Mouse (Mus musculus): Measurements from ENCODE around the gene Ccdc28b. TPM values are rescaled to one million over a fixed set of nuclear protein-coding genes. Genes with fewer than 3 reads are reported as not detected.

Gene Ccdc28b
- 40.3 and 48.8 TPM in 2 replicates for polyA plus RNA-seq (2014; fragmentation: Nextera tagmentation; extraction: Ambion mirVana)

DNA sequence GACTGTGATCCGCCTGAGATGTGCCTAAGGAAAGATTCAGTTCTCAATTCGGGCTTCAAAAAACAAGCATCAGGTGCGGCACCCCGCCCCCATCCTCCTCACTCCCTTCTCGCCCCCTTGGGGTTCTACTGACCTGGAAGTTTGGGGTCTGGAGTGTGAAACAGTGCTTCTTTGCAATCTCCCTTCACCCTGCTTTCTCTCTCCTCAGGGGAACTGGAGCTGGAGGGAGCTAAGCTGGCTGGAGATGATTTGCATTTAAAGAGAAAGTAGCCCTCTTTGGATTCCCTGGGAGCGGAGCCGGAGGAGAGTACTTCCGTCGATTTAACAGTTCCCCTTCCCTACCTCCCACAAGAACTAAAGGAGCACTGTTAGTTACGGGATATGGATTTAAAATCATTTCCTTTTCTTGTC, at the start of gene Ccdc28b:
Gene Ccdc28b (minus strand): TSS at position 267 of the 411 bp plus-strand sequence.
- Histone ChIP-seq H3K9me3 (ENCODE audit: control insufficient read depth, low read length) (no peaks in the 10 kb centered on the region), H3K4me3 (ENCODE audit: low read depth, low read length) (peak within 1 kb of the TSS; percentile 57), H3K4me1 (ENCODE audit: control insufficient read depth, insufficient read depth, low read length) (peaks cover 25% of the 10 kb centered on the region), H3K4me2 (ENCODE audit: low read depth, severe bottlenecking) (peak within 1 kb of the TSS; percentile 84), H3K9ac (ENCODE audit: low read length) (peak within 1 kb of the TSS; percentile 73), H3K36me3 (ENCODE audit: control insufficient read depth, insufficient read depth, low read length) (peaks cover 18% of the 10 kb centered on the region), H3K27me3 (ENCODE audit: control insufficient read depth, insufficient read depth, low read length) (no peaks in the 10 kb centered on the region), H3K27ac (replicated peaks; ENCODE audit: low read depth, low read length) (peak within 1 kb of the TSS; percentile 74)
- DNase-seq (ENCODE audit: low spot score) = peak; percentile 50
- ATAC-seq (ENCODE audit: insufficient number of reproducible peaks, low FRiP score, low TSS enrichment, low read depth) = no peak
- under 1% methylated on average over 10 of the region's 10 CpGs for WGBS

DNA sequence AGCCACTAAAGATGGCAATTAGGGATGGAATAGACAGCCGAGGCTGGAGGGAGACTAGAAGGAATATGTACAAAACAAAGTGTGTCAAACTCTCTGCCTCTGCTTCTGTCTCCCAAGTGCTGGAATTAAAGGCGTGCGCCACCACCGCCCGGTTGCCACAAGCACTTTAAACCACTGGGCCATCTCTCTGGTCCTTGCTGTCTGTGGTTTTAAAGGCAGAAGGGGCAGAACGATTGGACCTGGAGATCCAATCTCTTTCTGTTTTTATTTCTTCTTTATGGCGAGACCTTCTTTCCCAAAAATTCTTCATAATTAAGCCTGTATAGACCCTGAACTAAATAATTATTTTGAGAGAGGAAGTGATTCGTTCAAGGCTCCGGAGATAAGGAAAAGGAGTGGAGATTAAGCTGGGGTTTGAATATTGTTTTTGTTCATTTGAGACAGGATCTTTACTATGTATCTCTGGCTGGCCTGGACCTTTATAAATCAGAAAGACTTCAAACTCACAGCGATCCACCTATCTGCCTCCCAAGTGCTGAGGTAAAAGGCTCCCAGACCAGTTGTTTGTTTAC, 49.2 kb upstream of the Ccdc28b start:
- Histone ChIP-seq H3K9ac (ENCODE audit: low read length) (peak overlapping the region; percentile 85; the same call in 1 of the 2 replicates), H3K27me3 (ENCODE audit: control insufficient read depth, insufficient read depth, low read length) (no peaks in the 10 kb centered on the region), H3K36me3 (ENCODE audit: control insufficient read depth, insufficient read depth, low read length) (no peaks in the 10 kb centered on the region; the same call in 1 of the 2 replicates), H3K27ac (replicated peaks; ENCODE audit: low read depth, low read length) (no peak overlapping the region), H3K4me1 (ENCODE audit: control insufficient read depth, insufficient read depth, low read length) (peaks cover 4% of the 10 kb centered on the region; the same call in 1 of the 2 replicates), H3K4me3 (ENCODE audit: low read depth, low read length) (peak overlapping the region; percentile 93), H3K9me3 (ENCODE audit: control insufficient read depth, low read length) (no peaks in the 10 kb centered on the region), H3K4me2 (ENCODE audit: low read depth, severe bottlenecking) (peak overlapping the region; percentile 64)
- DNase-seq (ENCODE audit: low spot score) = no peak
- 10% methylated on average over 10 of the region's 10 CpGs for WGBS
- ATAC-seq (ENCODE audit: insufficient number of reproducible peaks, low FRiP score, low TSS enrichment, low read depth) = no peak

DNA sequence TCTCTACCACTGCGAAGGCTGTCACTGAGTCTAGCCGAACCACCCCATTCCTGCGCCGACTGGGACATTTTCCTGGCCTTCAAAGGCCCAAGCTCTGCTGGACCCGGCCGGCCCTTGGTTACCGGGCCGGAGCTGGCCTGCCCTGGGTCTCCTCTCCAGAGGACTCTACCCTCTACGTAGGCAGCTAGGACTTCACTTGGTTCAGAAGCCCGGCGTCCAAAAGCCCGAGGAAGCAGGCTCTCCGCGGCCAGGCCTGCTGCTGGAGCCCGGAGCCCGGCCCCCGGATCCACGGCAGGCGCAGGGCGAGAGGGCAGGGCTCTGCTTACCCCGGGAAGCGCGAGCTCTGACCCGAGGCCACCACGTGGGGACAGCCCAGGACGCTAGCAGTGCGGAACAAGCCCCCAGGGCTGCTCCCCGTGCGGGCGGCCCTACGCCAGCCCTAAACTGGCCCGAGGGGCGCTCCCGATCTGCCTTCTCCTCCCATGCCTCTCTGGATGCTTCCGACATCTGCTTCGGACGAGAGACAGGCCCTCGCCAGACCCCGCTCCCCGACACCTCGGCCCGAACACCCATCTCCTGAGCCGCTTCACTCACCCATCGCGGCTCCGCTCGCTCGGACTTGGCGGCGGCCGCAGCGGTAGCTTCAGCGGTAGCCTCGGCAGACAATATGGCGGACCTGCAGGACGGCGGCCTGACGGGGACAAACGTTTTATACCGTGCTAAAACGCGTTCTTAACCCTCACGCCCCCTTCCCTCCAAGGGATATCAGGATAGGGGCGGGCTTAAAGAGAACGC, 48.5 kb upstream of the Ccdc28b start, which contains the start of gene Kpna6:
Gene Kpna6 (minus strand): TSS at position 685 of the 795 bp plus-strand sequence.
- Histone ChIP-seq H3K4me3 (ENCODE audit: low read depth, low read length) (peak within 1 kb of the TSS; percentile 93), H3K27ac (replicated peaks; ENCODE audit: low read depth, low read length) (peak within 1 kb of the TSS; percentile 85), H3K27me3 (ENCODE audit: control insufficient read depth, insufficient read depth, low read length) (no peaks in the 10 kb centered on the region), H3K9me3 (ENCODE audit: control insufficient read depth, low read length) (no peaks in the 10 kb centered on the region), H3K9ac (ENCODE audit: low read length) (peak within 1 kb of the TSS; percentile 85), H3K4me1 (ENCODE audit: control insufficient read depth, insufficient read depth, low read length) (peaks cover 4% of the 10 kb centered on the region; the same call in 1 of the 2 replicates), H3K4me2 (ENCODE audit: low read depth, severe bottlenecking) (peak within 1 kb of the TSS; percentile 64), H3K36me3 (ENCODE audit: control insufficient read depth, insufficient read depth, low read length) (no peaks in the 10 kb centered on the region; the same call in 1 of the 2 replicates)
- ATAC-seq (ENCODE audit: insufficient number of reproducible peaks, low FRiP score, low TSS enrichment, low read depth) (peak; percentile 83), DNase-seq (ENCODE audit: low spot score) (peak; percentile 93)
- under 1% methylated on average over 65 of the region's 65 CpGs for WGBS

DNA sequence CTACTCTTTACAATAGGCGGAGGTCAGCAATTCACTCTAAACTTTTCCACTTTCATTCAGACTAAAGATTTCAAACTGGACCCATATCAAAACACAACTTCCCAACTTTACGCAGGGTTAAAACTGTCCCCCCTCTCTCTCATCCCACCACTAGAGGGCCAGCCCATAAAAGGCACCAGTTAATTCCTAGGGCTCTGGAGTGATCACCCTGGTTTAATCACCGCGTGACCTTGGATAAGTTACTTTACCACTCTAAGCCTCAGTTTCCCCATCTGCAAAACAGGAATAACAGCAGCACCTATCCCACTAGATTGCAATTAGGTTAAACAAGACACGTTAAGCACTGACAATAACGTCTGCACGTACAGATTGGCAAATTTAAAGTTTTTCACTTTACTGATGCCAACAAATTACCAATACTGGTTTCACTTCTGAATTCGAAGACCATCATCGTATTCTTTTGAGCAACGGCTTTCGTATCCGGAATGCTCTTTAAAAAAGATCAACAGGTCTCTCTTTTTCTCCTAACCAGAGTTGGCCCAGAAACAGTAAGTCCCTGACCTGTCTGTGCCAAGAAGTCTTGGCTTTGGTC, 47.8 kb upstream of the Ccdc28b start:
- peak overlapping the region; percentile 93 for H3K4me3 ChIP-seq (ENCODE audit: low read depth, low read length)
- peak overlapping the region; percentile 85 for H3K9ac ChIP-seq (ENCODE audit: low read length)
- H3K4me1 ChIP-seq (ENCODE audit: control insufficient read depth, insufficient read depth, low read length) = peaks cover 4% of the 10 kb centered on the region; the same call in 1 of the 2 replicates
- WGBS = 9% methylated on average over 12 of the region's 12 CpGs
- H3K9me3 ChIP-seq (ENCODE audit: control insufficient read depth, low read length) = no peaks in the 10 kb centered on the region
- H3K27me3 ChIP-seq (ENCODE audit: control insufficient read depth, insufficient read depth, low read length) = no peaks in the 10 kb centered on the region
- no peak for ATAC-seq (ENCODE audit: insufficient number of reproducible peaks, low FRiP score, low TSS enrichment, low read depth)
- DNase-seq (ENCODE audit: low spot score) = peak; percentile 64
- H3K27ac ChIP-seq (replicated peaks; ENCODE audit: low read depth, low read length) = peak overlapping the region; percentile 85; the same call in 1 of the 2 replicates
- peak overlapping the region; percentile 64 for H3K4me2 ChIP-seq (ENCODE audit: low read depth, severe bottlenecking)
- no peaks in the 10 kb centered on the region; the same call in 1 of the 2 replicates for H3K36me3 ChIP-seq (ENCODE audit: control insufficient read depth, insufficient read depth, low read length)

DNA sequence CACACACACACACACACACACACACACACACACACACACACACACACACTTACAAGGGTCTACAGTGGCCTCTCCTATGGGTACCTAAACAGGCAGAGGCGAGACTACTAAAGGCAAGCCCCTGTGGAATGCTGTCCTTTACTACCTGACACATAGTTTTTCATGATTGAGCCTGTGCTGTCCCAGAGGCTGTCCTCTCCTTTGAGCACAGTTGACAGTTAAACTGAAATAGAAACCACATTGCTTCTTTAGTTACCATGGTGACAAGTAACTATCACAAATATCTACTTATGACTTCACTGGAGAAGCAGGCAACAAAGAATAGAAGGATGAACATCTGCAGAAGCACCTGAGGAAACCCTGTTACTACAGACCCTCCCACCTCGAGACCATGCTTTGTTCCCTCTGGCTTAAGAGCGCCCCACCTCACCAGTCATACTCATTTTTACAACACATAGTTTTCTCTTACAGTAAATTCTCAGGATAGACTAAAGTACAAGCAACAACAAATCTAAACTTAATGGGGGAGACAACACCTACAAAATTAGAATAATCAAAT, 38.6 kb upstream of the Ccdc28b start:
- Histone ChIP-seq H3K9me3 (ENCODE audit: control insufficient read depth, low read length) (no peaks in the 10 kb centered on the region), H3K27ac (replicated peaks; ENCODE audit: low read depth, low read length) (no peak overlapping the region), H3K4me3 (ENCODE audit: low read depth, low read length) (no peak overlapping the region), H3K9ac (ENCODE audit: low read length) (no peak overlapping the region), H3K4me2 (ENCODE audit: low read depth, severe bottlenecking) (no peak overlapping the region), H3K27me3 (ENCODE audit: control insufficient read depth, insufficient read depth, low read length) (no peaks in the 10 kb centered on the region), H3K4me1 (ENCODE audit: control insufficient read depth, insufficient read depth, low read length) (no peaks in the 10 kb centered on the region), H3K36me3 (ENCODE audit: control insufficient read depth, insufficient read depth, low read length) (peaks cover 11% of the 10 kb centered on the region)
- no peak for ATAC-seq (ENCODE audit: insufficient number of reproducible peaks, low FRiP score, low TSS enrichment, low read depth)
- 85% methylated on average over 3 of the region's 3 CpGs for WGBS
- DNase-seq (ENCODE audit: low spot score) = no peak

DNA sequence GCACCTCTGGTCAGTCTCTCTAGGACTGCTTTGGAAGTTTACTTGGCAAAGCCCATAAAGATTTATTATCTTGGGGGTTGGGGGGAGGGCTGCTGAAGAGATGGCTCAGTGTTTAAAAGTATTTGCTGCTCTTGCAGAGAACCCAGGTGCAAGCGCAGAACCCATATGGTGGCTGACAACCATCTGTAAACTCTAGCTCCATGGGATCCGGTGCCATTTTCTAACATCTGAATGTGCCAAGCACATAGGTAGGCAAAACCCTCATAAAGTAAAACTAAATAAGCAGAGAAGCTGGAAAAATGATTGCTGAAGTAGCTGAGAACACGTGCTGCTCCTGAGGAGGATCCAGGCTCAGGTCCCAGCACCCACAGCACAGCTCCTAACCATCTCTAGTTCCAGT, 37.8 kb upstream of the Ccdc28b start:
- Histone ChIP-seq H3K27me3 (ENCODE audit: control insufficient read depth, insufficient read depth, low read length) (no peaks in the 10 kb centered on the region), H3K36me3 (ENCODE audit: control insufficient read depth, insufficient read depth, low read length) (peaks cover 13% of the 10 kb centered on the region), H3K4me3 (ENCODE audit: low read depth, low read length) (no peak overlapping the region), H3K27ac (replicated peaks; ENCODE audit: low read depth, low read length) (no peak overlapping the region), H3K9me3 (ENCODE audit: control insufficient read depth, low read length) (no peaks in the 10 kb centered on the region), H3K4me2 (ENCODE audit: low read depth, severe bottlenecking) (no peak overlapping the region), H3K4me1 (ENCODE audit: control insufficient read depth, insufficient read depth, low read length) (no peaks in the 10 kb centered on the region), H3K9ac (ENCODE audit: low read length) (no peak overlapping the region)
- no peak for DNase-seq (ENCODE audit: low spot score)
- 84% methylated on average over 3 of the region's 3 CpGs for WGBS
- ATAC-seq (ENCODE audit: insufficient number of reproducible peaks, low FRiP score, low TSS enrichment, low read depth) = no peak

DNA sequence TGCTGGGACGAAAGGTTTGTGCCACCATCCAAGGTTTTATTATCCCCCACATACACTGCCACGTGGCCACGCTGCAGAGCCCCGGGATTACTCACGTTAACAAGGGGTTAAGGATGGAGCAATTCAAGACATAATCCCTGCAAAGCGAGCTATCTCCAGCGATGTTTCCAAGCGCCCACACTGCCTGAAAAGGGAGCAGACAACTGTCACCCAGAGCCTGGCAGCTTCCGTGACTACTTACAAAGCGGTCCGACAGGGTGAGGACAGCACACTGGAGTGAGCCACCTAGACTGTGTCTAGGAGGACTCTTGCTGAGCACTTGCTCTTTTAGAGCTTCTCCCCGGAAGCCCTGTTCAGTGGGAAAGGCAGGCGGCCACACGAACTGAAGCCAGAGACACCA, 31.0 kb upstream of the Ccdc28b start:
- H3K4me2 ChIP-seq (ENCODE audit: low read depth, severe bottlenecking) = no peak overlapping the region
- H3K9me3 ChIP-seq (ENCODE audit: control insufficient read depth, low read length) = no peaks in the 10 kb centered on the region
- no peak overlapping the region for H3K27ac ChIP-seq (replicated peaks; ENCODE audit: low read depth, low read length)
- WGBS = 92% methylated on average over 14 of the region's 14 CpGs
- peaks cover 38% of the 10 kb centered on the region for H3K36me3 ChIP-seq (ENCODE audit: control insufficient read depth, insufficient read depth, low read length)
- no peaks in the 10 kb centered on the region for H3K4me1 ChIP-seq (ENCODE audit: control insufficient read depth, insufficient read depth, low read length)
- ATAC-seq (ENCODE audit: insufficient number of reproducible peaks, low FRiP score, low TSS enrichment, low read depth) (no peak), DNase-seq (ENCODE audit: low spot score) (no peak)
- no peak overlapping the region for H3K4me3 ChIP-seq (ENCODE audit: low read depth, low read length)
- no peaks in the 10 kb centered on the region for H3K27me3 ChIP-seq (ENCODE audit: control insufficient read depth, insufficient read depth, low read length)
- H3K9ac ChIP-seq (ENCODE audit: low read length) = no peak overlapping the region

DNA sequence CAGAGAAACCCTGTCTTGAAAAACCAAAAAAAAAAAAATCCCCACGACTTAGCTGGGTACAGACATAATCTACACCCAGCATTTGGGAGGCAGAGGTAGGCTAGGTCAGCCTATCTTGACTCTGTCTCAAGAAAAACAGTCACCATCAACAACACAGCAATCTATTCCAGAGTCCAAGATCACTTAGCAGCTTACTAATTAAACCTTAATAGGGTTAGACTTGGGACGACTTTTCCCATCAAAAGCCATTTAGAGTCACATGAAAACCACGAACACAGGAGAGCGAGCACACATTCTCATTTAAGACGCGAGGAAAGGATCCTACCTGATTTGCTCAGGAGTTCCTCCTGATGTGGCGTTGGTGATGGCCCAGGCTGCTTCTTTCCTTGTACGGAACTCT, 26.6 kb upstream of the Ccdc28b start:
- no peak for ATAC-seq (ENCODE audit: insufficient number of reproducible peaks, low FRiP score, low TSS enrichment, low read depth)
- Histone ChIP-seq H3K9ac (ENCODE audit: low read length) (no peak overlapping the region), H3K36me3 (ENCODE audit: control insufficient read depth, insufficient read depth, low read length) (peaks cover 49% of the 10 kb centered on the region), H3K27ac (replicated peaks; ENCODE audit: low read depth, low read length) (no peak overlapping the region), H3K4me1 (ENCODE audit: control insufficient read depth, insufficient read depth, low read length) (no peaks in the 10 kb centered on the region), H3K27me3 (ENCODE audit: control insufficient read depth, insufficient read depth, low read length) (no peaks in the 10 kb centered on the region), H3K4me3 (ENCODE audit: low read depth, low read length) (no peak overlapping the region), H3K9me3 (ENCODE audit: control insufficient read depth, low read length) (no peaks in the 10 kb centered on the region), H3K4me2 (ENCODE audit: low read depth, severe bottlenecking) (no peak overlapping the region)
- DNase-seq (ENCODE audit: low spot score) = no peak
- 94% methylated on average over 8 of the region's 8 CpGs for WGBS
